Mouse (Mus musculus): ENCODE measurements around the gene Cdpf1. TPM values are rescaled to one million over a fixed set of nuclear protein-coding genes. Genes with fewer than 3 reads are reported as not detected.
"Not testable (repeated sequence)": the region's sequence is repeated elsewhere in the genome, so short reads cannot be mapped to it uniquely, and the experiment has no call there.

Gene Cdpf1
- total and polyA plus RNA-seq, 3 experiments: 10.9 to 14.7 (median 14.7) TPM

GRCm38 (mm10) chr15:85788051-85788450 is 23.4 kb downstream of the Cdpf1 start:
- Histone ChIP-seq H3K4me3 (ENCODE audit: low read depth, low read length) (no peak overlapping the region), H3K9me3 (replicated peaks) (no peaks in the 10 kb centered on the region), H3K36me3 (replicated peaks) (no peaks in the 10 kb centered on the region), H3K27me3 (ENCODE audit: insufficient read depth, low read length) (peaks cover 11% of the 10 kb centered on the region; the same call in 1 of the 2 replicates), H3K4me1 (ENCODE audit: insufficient read depth, low read depth, low read length) (no peaks in the 10 kb centered on the region; the same call in 1 of the 2 replicates)
- TF ChIP-seq POLR2AphosphoS5 (IDR thresholded peaks at IDR 0.05; ENCODE audit: insufficient replicate concordance, low read depth, low read length) (no peak), GATA1 (IDR thresholded peaks at IDR 0.05; ENCODE audit: borderline replicate concordance, low read length) (no peak), GATA2 (IDR thresholded peaks at IDR 0.05; ENCODE audit: borderline replicate concordance, low read depth, low read length) (no peak), CTCF (IDR thresholded peaks at IDR 0.05; ENCODE audit: low read depth, low read length) (no peak), TAL1 (conservative IDR thresholded peaks at IDR 0.05; ENCODE audit: low read depth, low read length) (no peak)
- DNase-seq (ENCODE audit: low spot score) (no peak), ATAC-seq (ENCODE audit: extremely low read depth, insufficient number of reproducible peaks, low FRiP score, poor library complexity, severe bottlenecking) (no peak)

- H3K9me3 ChIP-seq (replicated peaks): no peaks in the 10 kb centered on the region
- ATAC-seq (ENCODE audit: extremely low read depth, insufficient number of reproducible peaks, low FRiP score, poor library complexity, severe bottlenecking): no peak
- no peak overlapping the region for H3K4me3 ChIP-seq (ENCODE audit: low read depth, low read length)
- TF ChIP-seq TAL1 (conservative IDR thresholded peaks at IDR 0.05; ENCODE audit: low read depth, low read length): no peak
- no peaks in the 10 kb centered on the region for H3K36me3 ChIP-seq (replicated peaks)
- DNase-seq (ENCODE audit: low spot score): no peak
- H3K4me1 ChIP-seq (ENCODE audit: insufficient read depth, low read depth, low read length): no peaks in the 10 kb centered on the region; the same call in 1 of the 2 replicates
- peaks cover 7% of the 10 kb centered on the region; the same call in 1 of the 2 replicates for H3K27me3 ChIP-seq (ENCODE audit: insufficient read depth, low read length)
Observed at GRCm38 (mm10) chr15:85787482-85787881, 24.0 kb downstream of the Cdpf1 start.

GRCm38 (mm10) chr15:85786711-85787110 is 24.8 kb downstream of the Cdpf1 start:
- Histone ChIP-seq H3K36me3 (replicated peaks) (no peaks in the 10 kb centered on the region), H3K9me3 (replicated peaks) (no peaks in the 10 kb centered on the region), H3K27me3 (ENCODE audit: insufficient read depth, low read length) (peaks cover 7% of the 10 kb centered on the region; the same call in 1 of the 2 replicates), H3K4me3 (ENCODE audit: low read depth, low read length) (no peak overlapping the region), H3K4me1 (ENCODE audit: insufficient read depth, low read depth, low read length) (no peaks in the 10 kb centered on the region; the same call in 1 of the 2 replicates)
- ATAC-seq (ENCODE audit: extremely low read depth, insufficient number of reproducible peaks, low FRiP score, poor library complexity, severe bottlenecking) (no peak; the same call in 1 of the 2 replicates), DNase-seq (ENCODE audit: low spot score) (no peak)
- TF ChIP-seq GATA1 (IDR thresholded peaks at IDR 0.05; ENCODE audit: borderline replicate concordance, low read length): no peak

- ATAC-seq (ENCODE audit: extremely low read depth, insufficient number of reproducible peaks, low FRiP score, poor library complexity, severe bottlenecking): no peak
- TF ChIP-seq GATA1 (IDR thresholded peaks at IDR 0.05; ENCODE audit: borderline replicate concordance, low read length) (no peak), GATA2 (IDR thresholded peaks at IDR 0.05; ENCODE audit: borderline replicate concordance, low read depth, low read length) (no peak), TAL1 (conservative IDR thresholded peaks at IDR 0.05; ENCODE audit: low read depth, low read length) (no peak), POLR2AphosphoS5 (IDR thresholded peaks at IDR 0.05; ENCODE audit: insufficient replicate concordance, low read depth, low read length) (no peak), CTCF (IDR thresholded peaks at IDR 0.05; ENCODE audit: low read depth, low read length) (no peak)
- no peak for DNase-seq (ENCODE audit: low spot score)
- Histone ChIP-seq H3K36me3 (replicated peaks) (no peaks in the 10 kb centered on the region), H3K4me1 (ENCODE audit: insufficient read depth, low read depth, low read length) (no peaks in the 10 kb centered on the region; the same call in 1 of the 2 replicates), H3K27me3 (ENCODE audit: insufficient read depth, low read length) (peaks cover 7% of the 10 kb centered on the region; the same call in 1 of the 2 replicates), H3K4me3 (ENCODE audit: low read depth, low read length) (no peak overlapping the region), H3K9me3 (replicated peaks) (no peaks in the 10 kb centered on the region)
Observed at GRCm38 (mm10) chr15:85784341-85784740, 27.2 kb downstream of the Cdpf1 start.

GRCm38 (mm10) chr15:85783146-85783545 is 28.4 kb downstream of the Cdpf1 start:
- Histone ChIP-seq H3K36me3 (replicated peaks) (no peaks in the 10 kb centered on the region), H3K4me1 (ENCODE audit: insufficient read depth, low read depth, low read length) (no peaks in the 10 kb centered on the region; the same call in 1 of the 2 replicates), H3K4me3 (ENCODE audit: low read depth, low read length) (no peak overlapping the region), H3K9me3 (replicated peaks) (no peaks in the 10 kb centered on the region), H3K27me3 (ENCODE audit: insufficient read depth, low read length) (peaks cover 4% of the 10 kb centered on the region; the same call in 1 of the 2 replicates)
- ATAC-seq (ENCODE audit: extremely low read depth, insufficient number of reproducible peaks, low FRiP score, poor library complexity, severe bottlenecking) (no peak), DNase-seq (ENCODE audit: low spot score) (no peak)
- TF ChIP-seq GATA1 (IDR thresholded peaks at IDR 0.05; ENCODE audit: borderline replicate concordance, low read length) (no peak), POLR2AphosphoS5 (IDR thresholded peaks at IDR 0.05; ENCODE audit: insufficient replicate concordance, low read depth, low read length) (no peak), GATA2 (IDR thresholded peaks at IDR 0.05; ENCODE audit: borderline replicate concordance, low read depth, low read length) (no peak), CTCF (IDR thresholded peaks at IDR 0.05; ENCODE audit: low read depth, low read length) (no peak), TAL1 (conservative IDR thresholded peaks at IDR 0.05; ENCODE audit: low read depth, low read length) (no peak)

- not testable (repeated sequence) for H3K27me3 ChIP-seq (ENCODE audit: insufficient read depth, low read length); H3K36me3 ChIP-seq (replicated peaks); H3K9me3 ChIP-seq (replicated peaks); DNase-seq (ENCODE audit: low spot score); H3K4me3 ChIP-seq (ENCODE audit: low read depth, low read length); H3K4me1 ChIP-seq (ENCODE audit: insufficient read depth, low read depth, low read length); ATAC-seq (ENCODE audit: extremely low read depth, insufficient number of reproducible peaks, low FRiP score, poor library complexity, severe bottlenecking)
Observed at GRCm38 (mm10) chr15:85778891-85779290, 32.6 kb downstream of the Cdpf1 start.

- H3K36me3 ChIP-seq (replicated peaks): no peaks in the 10 kb centered on the region
- H3K9me3 ChIP-seq (replicated peaks): no peaks in the 10 kb centered on the region
- no peaks in the 10 kb centered on the region for H3K27me3 ChIP-seq (ENCODE audit: insufficient read depth, low read length)
- no peaks in the 10 kb centered on the region for H3K4me1 ChIP-seq (ENCODE audit: insufficient read depth, low read depth, low read length)
- DNase-seq (ENCODE audit: low spot score) (no peak), ATAC-seq (ENCODE audit: extremely low read depth, insufficient number of reproducible peaks, low FRiP score, poor library complexity, severe bottlenecking) (no peak)
- TF ChIP-seq TAL1 (conservative IDR thresholded peaks at IDR 0.05; ENCODE audit: low read depth, low read length) (no peak), POLR2AphosphoS5 (IDR thresholded peaks at IDR 0.05; ENCODE audit: insufficient replicate concordance, low read depth, low read length) (no peak), GATA1 (IDR thresholded peaks at IDR 0.05; ENCODE audit: borderline replicate concordance, low read length) (no peak), GATA2 (IDR thresholded peaks at IDR 0.05; ENCODE audit: borderline replicate concordance, low read depth, low read length) (no peak), CTCF (IDR thresholded peaks at IDR 0.05; ENCODE audit: low read depth, low read length) (no peak)
- H3K4me3 ChIP-seq (ENCODE audit: low read depth, low read length): no peak overlapping the region
Observed at GRCm38 (mm10) chr15:85776771-85777170, 34.7 kb downstream of the Cdpf1 start.
